Mouse (Mus musculus) G1E (cell line): Measurements from ENCODE around the gene Prox2. TPM values are rescaled to one million over a fixed set of nuclear protein-coding genes. Genes with fewer than 3 reads are reported as not detected.
A peak's percentile ranks its signal among the peaks of the same experiment; 100 is the strongest.
"Not testable (repeated sequence)": the region's sequence is repeated elsewhere in the genome, so short reads cannot be mapped to it uniquely, and the experiment has no call there.

Source experiments
- ATAC-seq: 2 replicates; pipeline ENCODE4 v1.8.0; 2016; ENCODE audit warnings: mild to moderate bottlenecking; ENCODE audit not compliant: insufficient number of reproducible peaks, poor library complexity, low FRiP score, severe bottlenecking; ENCODE audit errors: extremely low read depth
- DNase-seq: peaks from one replicate; pipeline ENCODE4 v3.0.0; 2012; ENCODE audit warnings: low spot score
- H3K27me3 ChIP-seq: 2 replicates; pipeline ENCODE4 v1.6.1; 2012; ENCODE audit warnings: mild to moderate bottlenecking, low read length, inconsistent platforms; ENCODE audit not compliant: insufficient read depth
- H3K36me3 ChIP-seq: replicated peaks from 2 replicates; pipeline ENCODE3; 2012; ENCODE audit warnings: mild to moderate bottlenecking, inconsistent platforms
- H3K4me1 ChIP-seq: 2 replicates; pipeline ENCODE4 v1.6.1; 2012; ENCODE audit warnings: low read depth, low read length, inconsistent platforms, mixed read lengths; ENCODE audit not compliant: insufficient read depth
- H3K4me3 ChIP-seq: 2 replicates; pipeline ENCODE4 v1.5.1; 2012; ENCODE audit warnings: low read depth, mild to moderate bottlenecking, inconsistent platforms, low read length, moderate library complexity, mixed read lengths
- H3K9me3 ChIP-seq: replicated peaks from 2 replicates; pipeline ENCODE4 v1.6.1; 2012; ENCODE audit warnings: inconsistent platforms
- CTCF ChIP-seq: IDR thresholded peaks from 2 replicates; pipeline ENCODE4 v1.5.1; 2012; ENCODE audit warnings: low read depth, low read length, inconsistent platforms, mixed read lengths
- GATA1 ChIP-seq: IDR thresholded peaks from 2 replicates; pipeline ENCODE4 v1.6.1; 2012; ENCODE audit warnings: borderline replicate concordance, low read length, inconsistent platforms, mixed read lengths
- GATA2 ChIP-seq: IDR thresholded peaks from 2 replicates; pipeline ENCODE4 v1.6.1; 2012; ENCODE audit warnings: low read depth, low read length, inconsistent platforms, borderline replicate concordance
- POLR2AphosphoS5 ChIP-seq: IDR thresholded peaks from 2 replicates; pipeline ENCODE4 v1.6.1; 2012; ENCODE audit warnings: low read depth, low read length, inconsistent platforms; ENCODE audit not compliant: insufficient replicate concordance
- TAL1 ChIP-seq: conservative IDR thresholded peaks from 2 replicates; pipeline ENCODE4 v1.6.1; 2012; ENCODE audit warnings: low read depth, low read length, inconsistent platforms, mixed read lengths
- polyA plus RNA-seq: library from polyadenylated mRNA; stranded (reverse); fragments of >175 nt; gene quantifications from 2 replicates; pipeline ENCODE4 v1.2.3, GENCODE M21; 2012
- total RNA-seq, 2 experiments: library from RNA; stranded (forward) in 1 of 2; stranded (reverse) in 1 of 2; fragments of 200-1000 nt in 1 of 2; fragments of >200 nt in 1 of 2; fragmentation: Nextera tagmentation in 1 of 2; gene quantifications; 2 replicates each; pipeline ENCODE4 v1.2.3; 2014 to 2017

Gene Prox2
- total and polyA plus RNA-seq, 3 experiments = 7.0 to 13.5 (median 10.7) TPM

DNA sequence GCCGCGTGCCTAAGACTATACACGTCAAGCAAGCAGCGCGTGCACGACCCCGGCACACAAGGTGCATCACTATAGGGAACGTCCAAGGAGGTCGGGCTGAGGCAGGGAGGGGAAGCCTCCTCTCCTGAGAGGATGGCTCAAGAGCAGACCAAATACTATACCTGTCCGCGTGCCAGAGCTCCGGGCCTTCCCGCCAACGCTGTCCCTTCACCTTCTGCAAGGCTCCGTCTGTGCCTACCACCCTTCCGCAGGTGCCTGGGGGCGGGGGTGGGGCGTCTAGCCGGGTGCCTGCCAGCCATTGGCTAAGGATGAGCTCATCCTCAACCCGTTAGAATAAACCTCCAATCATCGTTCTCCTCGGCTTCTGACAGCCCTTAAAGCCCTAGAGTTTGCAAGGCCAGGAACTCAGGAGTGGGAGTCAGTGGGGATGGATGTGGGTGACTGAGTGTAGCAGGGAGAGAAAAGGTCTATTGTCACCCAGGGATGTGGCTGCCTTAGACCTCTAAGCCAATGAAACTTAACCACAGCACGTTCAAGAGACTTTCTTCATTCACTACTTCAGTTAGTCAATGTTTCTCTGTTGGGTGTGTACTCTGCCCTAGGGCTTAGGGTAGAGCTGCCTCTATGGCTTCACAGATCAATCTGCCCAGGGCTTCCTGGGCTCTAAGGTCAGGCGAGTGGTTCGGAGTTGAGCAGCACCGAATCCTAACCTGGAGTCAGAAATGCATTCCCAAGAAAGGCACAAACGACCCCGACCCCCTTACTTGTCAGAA, 40.6 kb upstream of the Prox2 start, which contains the start of gene Rps6kl1:
Gene Rps6kl1, minus strand, starts transcription at position 263 of the 773 bp plus-strand sequence.
- ATAC-seq (no peak), DNase-seq (no peak)
- H3K4me1 ChIP-seq = peaks cover 14% of the 10 kb centered on the region
- H3K27me3 ChIP-seq = peaks cover 68% of the 10 kb centered on the region
- H3K36me3 ChIP-seq = no peaks in the 10 kb centered on the region
- H3K9me3 ChIP-seq = no peaks in the 10 kb centered on the region
- TF ChIP-seq TAL1 = no peak
- no peak for TF ChIP-seq POLR2AphosphoS5
- no peak for TF ChIP-seq GATA2
- no peak for TF ChIP-seq CTCF
- no peak for TF ChIP-seq GATA1
- H3K4me3 ChIP-seq = peak within 1 kb of the TSS; percentile 16; the same call in 1 of the 2 replicates

- TF ChIP-seq CTCF (no peak), GATA2 (no peak), GATA1 (no peak), TAL1 (no peak), POLR2AphosphoS5 (no peak)
- H3K4me1 ChIP-seq = peaks cover 14% of the 10 kb centered on the region
- no peaks in the 10 kb centered on the region for H3K9me3 ChIP-seq
- H3K27me3 ChIP-seq = peaks cover 70% of the 10 kb centered on the region
- peak overlapping the region; percentile 16; the same call in 1 of the 2 replicates for H3K4me3 ChIP-seq
- no peak for DNase-seq
- no peaks in the 10 kb centered on the region for H3K36me3 ChIP-seq
- ATAC-seq = no peak
Observed at GRCm38 (mm10) chr12:85150321-85151001, 39.9 kb upstream of the Prox2 start.

- no peak for DNase-seq
- Histone ChIP-seq H3K4me1 (peaks cover 22% of the 10 kb centered on the region), H3K36me3 (no peaks in the 10 kb centered on the region), H3K4me3 (no peak overlapping the region), H3K9me3 (peaks cover 2% of the 10 kb centered on the region; the same call in 1 of the 2 replicates), H3K27me3 (peaks cover 67% of the 10 kb centered on the region)
- TF ChIP-seq GATA2 (no peak), CTCF (no peak), POLR2AphosphoS5 (no peak), GATA1 (no peak), TAL1 (no peak)
- no peak for ATAC-seq
Observed at GRCm38 (mm10) chr12:85146881-85147280, 36.3 kb upstream of the Prox2 start.

DNA sequence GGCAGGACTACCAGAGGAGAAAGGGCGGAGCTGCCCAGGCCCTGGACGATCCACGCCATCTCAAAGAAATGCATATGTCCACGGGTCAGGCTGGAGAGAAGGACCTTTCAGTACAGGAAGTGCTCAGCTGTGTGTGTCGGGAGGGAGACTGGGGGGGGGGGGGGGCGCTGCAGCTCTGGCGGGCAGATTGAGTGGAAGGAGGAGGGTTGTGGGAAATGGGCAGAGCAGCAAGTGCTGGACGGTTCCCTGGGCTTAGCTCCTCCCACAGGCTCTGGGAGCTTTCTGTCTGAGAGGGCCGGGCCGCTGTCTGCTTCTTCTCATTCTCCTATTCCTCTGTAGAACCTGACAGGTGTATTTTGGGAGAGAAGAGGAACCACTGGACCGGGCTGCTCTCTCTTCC, 35.8 kb upstream of the Prox2 start:
- no peak for DNase-seq
- Histone ChIP-seq H3K36me3 (no peaks in the 10 kb centered on the region), H3K9me3 (peaks cover 3% of the 10 kb centered on the region; the same call in 1 of the 2 replicates), H3K27me3 (peaks cover 64% of the 10 kb centered on the region), H3K4me1 (peaks cover 22% of the 10 kb centered on the region), H3K4me3 (no peak overlapping the region)
- ATAC-seq = no peak
- TF ChIP-seq POLR2AphosphoS5 (no peak), GATA1 (no peak), GATA2 (no peak), CTCF (no peak), TAL1 (no peak)

- DNase-seq (no peak), ATAC-seq (no peak)
- H3K4me3 ChIP-seq = no peak overlapping the region
- peaks cover 3% of the 10 kb centered on the region; the same call in 1 of the 2 replicates for H3K9me3 ChIP-seq
- peaks cover 59% of the 10 kb centered on the region for H3K27me3 ChIP-seq
- H3K4me1 ChIP-seq = peaks cover 16% of the 10 kb centered on the region
- H3K36me3 ChIP-seq = no peaks in the 10 kb centered on the region
- TF ChIP-seq GATA2 (no peak), TAL1 (no peak), POLR2AphosphoS5 (no peak), CTCF (no peak), GATA1 (no peak)
Observed at GRCm38 (mm10) chr12:85145630-85146029, 35.1 kb upstream of the Prox2 start.

DNA sequence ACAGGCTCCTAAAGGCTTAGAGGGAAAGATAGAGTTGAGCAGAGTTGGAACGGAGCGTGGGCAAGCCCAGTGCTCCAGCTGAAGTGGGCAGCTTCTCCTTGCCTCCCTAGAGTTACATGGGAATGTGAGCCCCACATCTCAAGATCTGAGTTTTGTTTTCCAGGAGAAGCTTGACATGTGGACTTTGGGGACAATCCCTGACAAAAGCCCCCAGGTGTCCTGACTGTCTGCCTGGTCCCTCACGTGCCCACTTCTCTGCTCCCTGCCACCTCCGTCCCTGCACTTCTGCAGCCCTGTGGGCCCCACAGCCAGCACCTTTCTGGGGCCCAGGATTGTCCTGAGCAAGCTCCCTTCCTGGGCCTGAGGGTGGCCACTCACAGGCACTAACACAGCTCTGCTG, 34.3 kb upstream of the Prox2 start:
- Histone ChIP-seq H3K4me3 (no peak overlapping the region), H3K4me1 (peaks cover 15% of the 10 kb centered on the region), H3K27me3 (peaks cover 59% of the 10 kb centered on the region), H3K36me3 (no peaks in the 10 kb centered on the region), H3K9me3 (peaks cover 3% of the 10 kb centered on the region; the same call in 1 of the 2 replicates)
- no peak for TF ChIP-seq CTCF
- no peak for TF ChIP-seq GATA1
- no peak for TF ChIP-seq TAL1
- no peak for TF ChIP-seq POLR2AphosphoS5
- no peak for TF ChIP-seq GATA2
- ATAC-seq (no peak), DNase-seq (no peak)

- ATAC-seq, H3K4me3 ChIP-seq, DNase-seq, H3K36me3 ChIP-seq, H3K9me3 ChIP-seq: not testable (repeated sequence)
- Histone ChIP-seq H3K4me1 (peaks cover 15% of the 10 kb centered on the region), H3K27me3 (peaks cover 57% of the 10 kb centered on the region)
Observed at GRCm38 (mm10) chr12:85144276-85144675, 33.7 kb upstream of the Prox2 start.
